Mouse (Mus musculus) intestine, postnatal 0 days (tissue): ENCODE results near the gene Nhlrc1. TPM values are rescaled to one million over a fixed set of nuclear protein-coding genes. Genes with fewer than 3 reads are reported as not detected.
A peak's percentile ranks its signal among the peaks of the same experiment; 100 is the strongest.

Source experiments
- ATAC-seq: fragments of 200-750 bp; cut with Nextera tagmentation; 2 replicates; pipeline ENCODE4 v1.8.0; 2017; ENCODE audit warnings: mild to moderate bottlenecking, moderate TSS enrichment, moderate library complexity
- H3K27ac ChIP-seq: fragments of 300-500 bp; sonication (generic); 2 replicates; pipeline ENCODE4 v1.5.1; 2014; ENCODE audit warnings: mild to moderate bottlenecking, low read depth, low read length, moderate library complexity
- H3K27me3 ChIP-seq: fragments of 300-500 bp; sonication (generic); replicated peaks from 2 replicates; pipeline ENCODE4 v1.6.1; 2014; ENCODE audit warnings: low read length, mixed read lengths; ENCODE audit not compliant: control insufficient read depth, insufficient read depth
- H3K36me3 ChIP-seq: fragments of 300-500 bp; sonication (generic); 2 replicates; pipeline ENCODE4 v1.6.1; 2014; ENCODE audit warnings: mild to moderate bottlenecking, moderate library complexity; ENCODE audit not compliant: control insufficient read depth, insufficient read depth
- H3K4me1 ChIP-seq: fragments of 300-500 bp; sonication (generic); replicated peaks from 2 replicates; pipeline ENCODE4 v1.6.1; 2014; ENCODE audit warnings: antibody characterized with exemption, low read length, mixed read lengths; ENCODE audit not compliant: control insufficient read depth, insufficient read depth
- H3K4me2 ChIP-seq: fragments of 300-500 bp; sonication (generic); replicated peaks from 2 replicates; pipeline ENCODE4 v1.6.1; 2014; ENCODE audit warnings: low read depth, mild to moderate bottlenecking, moderate library complexity
- H3K4me3 ChIP-seq: fragments of 300-500 bp; sonication (generic); 2 replicates; pipeline ENCODE4 v1.5.1; 2014; ENCODE audit warnings: low read depth, low read length
- H3K9ac ChIP-seq: fragments of 300-500 bp; sonication (generic); 2 replicates; pipeline ENCODE4 v1.6.1; 2014; ENCODE audit warnings: mild to moderate bottlenecking, low read depth, low read length
- H3K9me3 ChIP-seq: fragments of 300-500 bp; sonication (generic); 2 replicates; pipeline ENCODE4 v1.6.1; 2016; ENCODE audit warnings: mixed run types; ENCODE audit not compliant: control insufficient read depth
- CTCF ChIP-seq: sonication (generic); IDR thresholded peaks from 2 replicates; pipeline ENCODE4 v1.5.1; 2016; ENCODE audit warnings: low read depth, mild to moderate bottlenecking, control low read depth, antibody characterized with exemption, moderate library complexity
- WGBS: fragments of 180-500 bp; shearing (Covaris S2); extraction: QIAGEN DNeasy Blood & Tissue Kit; methylation state at CpG from one replicate; pipeline ENCODE4 v1.1.7; 2014; 5-methylcytosine and 5-hydroxymethylcytosine counted together
- polyA plus RNA-seq: library from polyadenylated mRNA; unstranded; fragments of >200 nt; fragmentation: Nextera tagmentation; extraction: Ambion mirVana; gene quantifications from 2 replicates; pipeline ENCODE4 v1.2.1, GENCODE M21; 2015

Nhlrc1 gene
- polyA plus RNA-seq, 1 experiment from 2014 or later = 2.1 TPM

DNA sequence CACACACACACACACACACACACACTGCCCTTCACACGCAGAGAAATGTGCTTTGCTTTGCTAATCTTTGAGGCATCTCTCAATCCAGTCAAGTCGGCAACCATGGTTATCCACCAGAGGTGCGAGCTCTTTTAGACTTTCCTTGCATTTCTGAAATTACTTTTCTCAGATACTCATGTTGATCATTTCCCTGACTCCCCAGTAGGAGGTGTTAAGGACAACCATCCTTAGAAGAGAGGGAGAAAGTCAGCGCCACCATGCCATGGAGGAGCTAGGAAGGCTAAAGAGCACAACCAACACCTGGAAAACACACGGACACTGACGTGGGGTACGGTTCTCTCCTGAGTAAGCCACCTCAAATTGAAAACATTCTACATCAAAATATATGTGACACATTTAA, 38.1 kb downstream of the Nhlrc1 start:
- ATAC-seq = no peak
- H3K27ac ChIP-seq = no peak overlapping the region
- no peaks in the 10 kb centered on the region for H3K9me3 ChIP-seq
- WGBS = 88% methylated on average over 7 of the region's 7 CpGs
- H3K36me3 ChIP-seq = no peaks in the 10 kb centered on the region
- H3K4me1 ChIP-seq = peaks cover 4% of the 10 kb centered on the region; the same call in 1 of the 2 replicates
- H3K4me2 ChIP-seq = no peak overlapping the region
- no peaks in the 10 kb centered on the region for H3K27me3 ChIP-seq
- H3K4me3 ChIP-seq = no peak overlapping the region
- no peak overlapping the region for H3K9ac ChIP-seq
- TF ChIP-seq CTCF = peak; percentile 54

DNA sequence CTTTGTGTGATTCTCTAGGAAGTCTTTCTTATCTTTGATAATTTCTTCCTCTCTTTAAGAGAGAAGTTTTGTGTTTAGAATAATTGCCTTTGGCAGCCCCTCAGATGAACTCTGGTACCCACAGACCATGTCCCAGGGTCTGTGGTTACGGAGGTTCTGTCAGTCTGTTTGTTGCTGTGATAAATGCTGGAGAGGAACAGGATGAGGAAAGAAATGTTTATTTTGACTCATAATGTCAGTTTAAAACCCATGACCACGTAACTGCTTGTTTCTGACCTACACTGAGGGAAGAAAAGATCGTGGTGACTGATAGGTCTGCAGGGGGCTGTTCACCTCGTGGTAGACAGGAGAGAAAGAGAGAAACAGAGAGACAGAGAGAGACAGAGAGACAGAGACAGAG, 38.7 kb downstream of the Nhlrc1 start:
- no peaks in the 10 kb centered on the region for H3K27me3 ChIP-seq
- H3K4me2 ChIP-seq = no peak overlapping the region
- no peaks in the 10 kb centered on the region for H3K9me3 ChIP-seq
- ATAC-seq = no peak
- TF ChIP-seq CTCF = no peak
- H3K4me1 ChIP-seq = peaks cover 3% of the 10 kb centered on the region; the same call in 1 of the 2 replicates
- no peaks in the 10 kb centered on the region for H3K36me3 ChIP-seq
- H3K4me3 ChIP-seq = no peak overlapping the region
- H3K27ac ChIP-seq = no peak overlapping the region
- H3K9ac ChIP-seq = no peak overlapping the region
- 49% methylated on average over 4 of the region's 4 CpGs for WGBS

DNA sequence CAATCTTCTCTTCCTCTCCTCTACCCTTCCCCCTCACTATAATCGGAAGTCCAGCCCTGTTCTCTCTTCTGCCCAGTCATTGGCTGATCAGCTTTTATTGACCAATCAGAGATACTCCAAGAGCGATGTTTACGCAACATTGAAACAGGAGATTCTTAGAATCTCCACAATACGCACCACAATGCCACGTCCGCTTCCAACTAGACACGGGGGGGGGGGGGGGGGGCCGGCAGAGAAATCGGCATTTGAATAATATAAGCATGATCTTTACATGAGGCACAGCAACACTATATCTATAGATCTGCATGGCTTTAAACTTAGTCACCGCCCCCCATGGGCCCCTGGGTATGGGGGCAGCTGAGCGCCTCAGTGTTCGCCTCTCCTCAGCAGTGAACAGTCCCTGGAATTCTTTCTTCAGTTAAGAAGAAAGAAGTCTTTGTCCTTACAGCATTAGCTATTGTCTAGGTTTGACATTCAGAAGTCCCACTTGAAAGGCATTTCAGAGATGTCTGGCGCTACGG, 39.6 kb downstream of the Nhlrc1 start:
- Histone ChIP-seq H3K4me2 (0 out of 2 replicates have a peak overlapping the region, but pooled peaks have one; percentile 24), H3K36me3 (no peaks in the 10 kb centered on the region), H3K4me3 (no peak overlapping the region), H3K9me3 (no peaks in the 10 kb centered on the region), H3K27me3 (no peaks in the 10 kb centered on the region), H3K4me1 (peaks cover 4% of the 10 kb centered on the region), H3K27ac (no peak overlapping the region), H3K9ac (no peak overlapping the region)
- ATAC-seq = peak; percentile 40; the same call in 1 of the 2 replicates
- no peak for TF ChIP-seq CTCF
- 57% methylated on average over 14 of the region's 14 CpGs for WGBS

GRCm38 (mm10) chr13:46970286-46970945, 44.2 kb downstream of the Nhlrc1 start:
- no peak for TF ChIP-seq CTCF
- Histone ChIP-seq H3K27me3 (no peaks in the 10 kb centered on the region), H3K9me3 (no peaks in the 10 kb centered on the region), H3K4me2 (peak overlapping the region; percentile 6; the same call in 1 of the 2 replicates), H3K36me3 (no peaks in the 10 kb centered on the region), H3K4me1 (peaks cover 3% of the 10 kb centered on the region; the same call in 1 of the 2 replicates), H3K4me3 (no peak overlapping the region), H3K9ac (no peak overlapping the region), H3K27ac (no peak overlapping the region)
- peak; percentile 47; the same call in 1 of the 2 replicates for ATAC-seq
- whole genome bisulfite sequencing = 31% methylated on average over 10 of the region's 10 CpGs

DNA sequence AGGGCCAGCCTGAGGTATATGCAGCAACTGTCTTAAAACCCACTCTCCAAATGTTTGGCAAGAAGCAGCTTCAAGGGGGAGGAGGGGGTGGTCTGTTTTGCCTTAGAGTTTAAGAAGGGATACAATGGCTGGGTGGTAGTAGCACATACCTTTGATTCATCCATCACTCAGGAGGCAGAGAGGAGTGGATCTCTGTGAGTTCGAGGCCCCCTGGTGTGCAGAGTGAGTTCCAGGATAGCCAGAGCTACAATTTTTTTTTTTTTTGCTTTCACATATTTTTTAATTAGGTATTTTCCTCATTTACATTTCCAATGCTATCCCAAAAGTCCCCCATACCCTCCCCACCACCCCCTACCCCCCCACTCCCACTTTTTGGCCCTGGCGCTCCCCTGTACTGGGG, 46.0 kb downstream of the Nhlrc1 start:
- TF ChIP-seq CTCF = peak; percentile 44
- no peak overlapping the region for H3K4me2 ChIP-seq

GRCm38 (mm10) chr13:46967308-46967707, 47.3 kb downstream of the Nhlrc1 start:
- Histone ChIP-seq H3K4me2 (no peak overlapping the region), H3K27me3 (no peaks in the 10 kb centered on the region), H3K9ac (no peak overlapping the region), H3K9me3 (no peaks in the 10 kb centered on the region), H3K36me3 (no peaks in the 10 kb centered on the region), H3K4me3 (no peak overlapping the region), H3K27ac (no peak overlapping the region), H3K4me1 (peaks cover 3% of the 10 kb centered on the region; the same call in 1 of the 2 replicates)
- WGBS = 83% methylated on average over 4 of the region's 4 CpGs
- TF ChIP-seq CTCF = peak; percentile 26; the same call in 1 of the 2 replicates
- ATAC-seq = no peak

More for the DNA sequence above, 46.0 kb downstream of the Nhlrc1 start:
- no peak for ATAC-seq
- Histone ChIP-seq H3K9me3 (no peaks in the 10 kb centered on the region), H3K4me1 (peaks cover 3% of the 10 kb centered on the region; the same call in 1 of the 2 replicates), H3K27ac (no peak overlapping the region), H3K9ac (no peak overlapping the region), H3K4me3 (no peak overlapping the region), H3K27me3 (no peaks in the 10 kb centered on the region), H3K36me3 (no peaks in the 10 kb centered on the region)
- 96% methylated on average over 2 of the region's 2 CpGs for WGBS

Other genes starting within 250 kb of the Nhlrc1 start
- 11.3 and 12.3 TPM in 2 replicates for gene Kif13a, start 85.0 kb downstream of the Nhlrc1 start, polyA plus RNA-seq
- 6.7 and 7.2 TPM in 2 replicates for gene Kdm1b, start 28.6 kb upstream of the Nhlrc1 start, polyA plus RNA-seq
- gene Tpmt, start 29.9 kb upstream of the Nhlrc1 start, polyA plus RNA-seq = 21.6 and 21.9 TPM in 2 replicates
- gene Dek, start 91.4 kb upstream of the Nhlrc1 start, polyA plus RNA-seq = 115 and 120 TPM in 2 replicates
- 1.7 and 2.0 TPM in 2 replicates for gene Rnf144b, start 107.8 kb upstream of the Nhlrc1 start, polyA plus RNA-seq